Mouse (Mus musculus) T-helper 17 cell (primary cell): ENCODE results near the gene Kcnip4.

Experiments
- in situ Hi-C, 2 experiments: fragments of 300-600 bp; cut with MboI, MseI; formaldehyde crosslinking; loops; 1 replicate in 1 of 2; 2 replicates in 1 of 2; pipeline ENCODE4 v1.15.1; 2025; ENCODE audit warnings: high pct_unique_total_duplicates in 2 of 2

The Kcnip4 gene

DNA sequence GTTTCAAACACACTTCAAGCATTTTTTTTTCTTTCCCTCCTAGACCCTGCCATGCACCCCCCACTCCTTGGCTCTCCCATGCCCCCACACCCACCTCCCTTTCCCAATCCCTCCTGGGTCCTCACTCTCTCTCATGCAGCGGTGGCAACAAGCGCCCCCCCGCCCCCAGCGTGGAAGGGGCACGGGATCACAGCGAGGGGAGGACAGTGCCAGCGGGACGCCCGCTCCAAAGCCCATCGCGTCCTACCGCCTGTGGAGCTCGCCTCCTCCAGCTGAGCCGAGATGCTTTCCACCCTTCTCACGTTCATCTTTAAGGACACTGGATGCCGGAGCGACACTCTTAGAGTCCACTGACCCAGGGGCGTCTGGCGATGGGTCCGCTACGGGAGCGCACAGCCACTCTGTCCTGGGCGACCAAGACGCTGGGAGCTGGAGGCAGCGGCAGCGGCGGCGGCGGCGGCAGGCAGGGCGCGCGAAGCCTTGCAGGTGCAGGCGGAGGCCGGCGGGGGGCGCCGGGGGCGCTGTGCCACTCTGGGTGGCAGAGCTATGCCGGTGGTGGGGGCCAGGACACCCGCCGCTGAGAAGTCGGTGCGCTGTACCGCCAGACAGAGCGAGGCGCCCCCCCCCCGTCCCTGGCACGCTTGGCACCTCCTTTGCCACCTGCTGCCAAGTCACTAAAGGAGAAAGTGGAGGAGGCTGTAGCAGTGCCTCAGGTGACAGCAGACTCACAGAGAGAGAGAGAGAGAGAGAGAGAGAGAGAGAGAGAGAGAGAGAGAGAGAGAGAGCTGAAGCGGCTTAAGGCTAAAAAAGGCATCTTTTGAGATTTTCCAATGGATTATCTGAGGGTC lies at the start of gene Kcnip4:
Kcnip4 (minus strand) TSS at position 514 of the 848 bp plus-strand sequence.
- in situ Hi-C loops, result no loop called here

DNA sequence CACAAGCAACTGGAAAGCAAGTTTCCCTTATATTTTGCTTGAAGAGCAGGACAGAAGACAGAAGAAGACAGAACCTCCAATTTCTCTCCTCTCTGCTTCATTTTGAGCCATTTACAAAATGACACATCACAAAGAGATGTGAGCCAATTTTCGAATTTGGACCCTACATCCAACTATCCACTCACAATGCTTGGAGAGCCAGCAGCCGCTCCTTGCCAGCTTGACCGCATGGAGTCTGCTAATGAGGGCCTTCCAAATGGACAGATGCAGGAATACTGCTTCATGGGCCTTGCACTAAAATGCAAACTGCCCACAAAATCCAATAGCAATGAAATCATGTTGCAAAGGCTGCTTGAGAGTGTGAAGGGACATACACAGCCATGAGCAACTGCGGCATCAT lies 47.2 kb upstream of the Kcnip4 start:
- in situ Hi-C loops, result no loop called here

DNA sequence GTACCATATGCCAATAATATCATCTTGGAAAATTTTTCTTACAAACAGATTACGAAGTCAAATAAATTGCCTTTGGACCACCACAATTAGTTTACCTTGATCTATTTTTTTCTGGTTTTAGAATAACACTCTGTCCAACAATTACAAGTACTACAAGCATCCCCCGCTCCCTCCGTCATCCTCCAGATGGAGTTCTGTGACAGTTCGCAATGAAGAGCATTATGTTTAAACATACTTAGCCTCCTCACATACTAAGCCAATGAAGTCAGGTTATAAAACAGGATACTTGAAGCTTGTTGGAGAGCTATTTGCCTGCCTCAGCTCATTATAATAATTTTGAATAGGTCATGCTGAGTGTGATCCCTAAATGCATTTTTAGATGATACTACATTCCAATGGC lies 39.0 kb upstream of the Kcnip4 start:
- in situ Hi-C loops, result no loop called here

DNA sequence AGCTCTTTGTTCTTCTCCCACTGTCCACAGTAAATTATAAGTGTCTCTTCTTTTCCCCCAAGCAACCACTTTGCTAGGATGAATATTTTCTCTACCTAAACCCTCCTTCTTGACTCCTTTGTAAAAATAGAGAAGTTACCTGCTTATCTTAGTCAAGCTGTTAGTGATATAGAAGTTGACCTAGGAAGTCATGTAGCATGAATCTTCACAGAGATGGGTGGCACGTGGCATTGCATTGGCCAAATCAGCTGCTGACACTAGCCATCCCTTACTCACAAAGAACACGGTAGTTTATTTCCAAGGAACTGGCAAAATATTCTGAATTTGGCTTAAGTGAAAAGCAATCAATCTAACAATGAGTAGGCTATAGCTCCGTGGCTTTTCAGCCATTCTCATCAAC lies 32.7 kb upstream of the Kcnip4 start:
- in situ Hi-C loops, result loop anchor here in 1 of 2 experiments (10.0 kb wide), 1 partner anchor 1267 kb away; no protein-coding TSS in a partner anchor

DNA sequence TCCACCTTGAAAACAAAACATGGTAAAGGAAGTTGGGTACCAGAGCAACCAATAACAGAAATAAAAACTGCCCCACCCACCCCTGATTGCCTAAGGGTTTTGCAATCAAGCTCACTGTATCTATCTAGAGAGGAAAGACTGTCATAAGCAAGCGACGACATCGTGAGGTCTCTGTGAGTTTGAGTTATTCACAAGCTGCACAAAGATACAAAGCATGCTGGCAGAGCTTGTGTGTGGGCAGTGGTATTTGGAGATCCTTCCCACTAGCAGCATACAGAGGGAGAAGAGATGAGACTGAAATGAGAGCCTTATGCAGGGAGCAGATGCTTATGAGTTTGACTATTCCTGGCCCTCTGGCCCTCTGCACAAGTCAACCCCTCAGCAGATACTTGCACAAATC lies 23.2 kb upstream of the Kcnip4 start:
- in situ Hi-C loops, result no loop called here

DNA sequence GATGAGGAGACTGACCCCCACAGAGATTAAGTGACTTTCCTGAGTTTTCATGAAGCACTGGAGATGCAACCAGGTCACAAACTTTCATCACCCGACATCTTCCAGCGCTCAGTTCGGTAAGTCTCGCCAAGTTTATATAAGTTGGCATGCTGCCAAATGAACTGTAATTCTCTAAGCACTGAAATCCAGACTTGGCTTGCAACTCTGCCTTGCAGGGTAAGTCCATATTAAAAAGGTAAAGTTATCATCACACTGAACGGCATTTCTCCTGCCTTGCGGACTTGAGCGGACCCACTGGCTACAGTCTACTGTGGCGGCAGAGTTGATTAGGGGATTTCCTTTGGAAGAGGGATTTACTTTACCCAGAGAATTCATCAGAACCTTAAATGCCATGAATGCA lies 4.7 kb upstream of the Kcnip4 start:
- in situ Hi-C loops, result no loop called here

DNA sequence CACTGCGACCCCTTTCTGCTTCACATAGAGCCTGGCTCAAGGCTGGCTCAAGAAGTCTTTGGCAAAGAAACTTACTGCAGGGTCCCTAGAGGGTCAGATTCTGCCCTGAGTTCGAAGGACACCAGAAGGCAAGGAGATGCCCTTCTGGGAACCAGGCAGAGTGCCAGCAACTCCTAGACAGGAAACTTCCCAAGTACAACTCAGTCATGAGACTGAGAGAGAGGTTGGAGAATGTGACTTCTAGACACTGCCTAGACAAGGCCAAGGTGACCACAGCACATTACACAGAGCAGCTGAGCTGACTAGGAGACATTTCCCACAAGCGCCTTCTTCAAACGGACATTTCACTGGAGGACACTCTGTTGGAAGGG lies 520 bp upstream of the Kcnip4 start:
- in situ Hi-C loops, result no loop called here

DNA sequence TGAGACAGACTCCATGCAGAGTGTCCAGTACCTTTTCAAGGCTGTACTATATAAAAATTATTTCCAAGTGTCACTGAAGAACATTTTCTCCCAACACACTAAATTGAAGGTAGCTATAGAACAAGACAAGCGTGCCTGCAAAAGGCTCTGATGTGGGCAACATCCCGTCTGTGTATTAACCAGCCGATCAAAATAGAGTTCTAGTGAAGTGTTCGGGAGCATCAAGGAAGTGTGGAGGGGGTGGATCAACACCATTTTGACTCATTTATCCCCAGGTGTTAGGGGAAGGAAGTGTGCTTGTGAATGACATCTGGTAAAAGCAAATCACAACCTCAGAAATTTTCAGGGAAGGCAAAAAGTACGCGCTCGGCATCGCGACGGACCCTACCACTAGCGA lies 712 bp downstream of the Kcnip4 start:
- in situ Hi-C loops, result no loop called here

DNA sequence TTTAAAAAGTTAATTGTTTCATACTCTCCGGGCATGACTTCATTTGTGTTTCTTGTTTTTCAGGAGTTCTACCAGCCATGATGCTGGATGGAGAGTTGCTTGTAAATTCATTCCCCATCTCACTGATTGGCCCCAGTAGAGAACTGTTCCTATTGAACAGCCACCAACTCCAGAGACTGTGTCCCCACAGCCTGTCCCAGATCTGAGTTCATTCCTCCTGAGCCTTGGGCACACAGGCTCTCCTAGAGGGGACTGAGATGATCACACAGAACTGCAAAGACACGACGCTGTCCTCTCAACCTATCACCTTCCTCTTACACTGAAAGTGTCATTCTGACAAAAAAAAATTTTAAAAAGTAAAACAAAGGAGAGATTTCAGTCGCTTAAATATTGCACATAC lies 1.7 kb downstream of the Kcnip4 start:
- in situ Hi-C loops, result no loop called here

DNA sequence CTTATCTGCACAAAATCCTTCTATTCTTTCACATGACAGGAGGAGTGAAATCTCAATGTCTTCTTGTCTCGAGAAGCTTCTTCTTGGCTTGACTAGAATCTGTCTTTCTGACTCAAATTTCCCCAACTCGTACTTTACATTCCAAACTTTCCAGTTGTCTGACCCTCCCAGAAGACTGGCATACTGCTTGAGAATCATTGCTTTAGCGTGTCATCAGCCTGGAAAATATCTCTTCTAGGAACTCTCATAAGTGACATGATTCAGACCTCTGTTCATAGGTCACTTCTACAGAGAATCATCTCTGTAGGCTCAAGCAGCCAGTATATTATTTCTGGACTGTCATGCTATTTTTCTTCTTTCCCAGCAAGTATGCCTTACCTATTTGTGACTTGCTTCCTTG lies 26.0 kb downstream of the Kcnip4 start:
- in situ Hi-C loops, result no loop called here

DNA sequence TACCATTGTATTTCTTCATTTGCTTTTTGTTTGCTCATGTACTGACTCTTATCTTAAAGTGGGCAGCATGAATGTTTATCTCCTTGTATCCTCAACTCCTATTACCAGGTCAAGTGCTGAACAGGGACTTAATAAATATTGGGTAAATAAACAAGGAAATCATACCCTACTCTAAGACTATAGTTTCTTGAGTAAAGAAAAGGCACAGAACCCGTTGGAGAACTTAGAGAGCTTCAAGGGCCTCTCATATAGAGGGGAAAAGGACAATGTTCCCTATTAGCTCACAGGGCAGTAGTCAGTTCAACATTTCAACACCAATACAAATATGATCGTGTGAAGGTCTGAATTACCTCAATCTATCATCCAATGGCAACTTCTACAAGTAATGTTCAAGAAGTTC lies 37.4 kb downstream of the Kcnip4 start:
- in situ Hi-C loops, result no loop called here

DNA sequence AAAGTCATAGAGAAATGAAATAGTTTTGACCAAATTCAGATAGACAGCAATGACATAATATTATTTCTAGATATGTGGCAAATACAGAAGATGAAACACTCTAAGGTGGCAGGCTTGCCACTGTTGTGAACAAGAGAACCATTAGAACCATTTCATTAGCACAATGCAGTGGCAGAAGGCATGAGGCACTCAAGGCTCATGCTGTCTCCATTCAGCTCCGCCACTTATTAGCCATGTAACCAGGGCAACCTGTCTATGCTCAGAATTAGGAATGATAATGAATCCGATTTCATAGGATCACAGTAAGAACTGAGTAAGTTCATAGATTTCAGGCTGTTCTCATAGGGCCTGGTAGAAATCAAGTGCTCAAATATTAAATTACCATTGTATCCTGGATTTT lies 54.0 kb downstream of the Kcnip4 start:
- in situ Hi-C loops, result no loop called here

DNA sequence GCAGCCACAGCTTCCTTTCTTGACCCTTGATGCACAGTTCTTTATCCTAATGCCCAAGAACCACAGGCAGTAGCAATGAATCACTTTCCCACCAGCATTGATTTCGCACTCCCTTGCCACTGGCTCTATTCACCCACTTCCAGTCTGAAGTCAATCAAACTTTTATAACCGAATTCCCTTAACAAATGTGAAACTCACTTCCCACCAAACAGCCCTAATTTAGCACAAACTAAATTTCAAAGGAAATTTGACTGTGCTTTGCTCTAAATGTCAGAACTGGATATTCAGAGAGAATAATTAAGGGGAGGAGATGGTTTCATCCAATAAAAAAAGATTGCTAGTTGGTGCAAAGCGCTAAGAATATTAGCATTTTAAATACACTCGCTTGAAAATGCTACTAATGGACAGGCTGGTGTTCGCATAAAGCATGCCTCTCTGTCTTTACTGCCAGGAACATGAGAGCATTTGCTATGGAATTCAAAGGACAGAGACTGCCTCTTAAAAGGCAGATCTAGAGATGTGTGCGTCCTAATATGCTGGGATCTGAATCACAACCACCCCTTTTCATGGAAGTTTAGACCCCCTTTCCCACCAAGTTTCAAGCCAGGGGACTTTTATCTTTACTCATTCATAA lies 63.9 kb downstream of the Kcnip4 start:
- in situ Hi-C loops, result no loop called here

DNA sequence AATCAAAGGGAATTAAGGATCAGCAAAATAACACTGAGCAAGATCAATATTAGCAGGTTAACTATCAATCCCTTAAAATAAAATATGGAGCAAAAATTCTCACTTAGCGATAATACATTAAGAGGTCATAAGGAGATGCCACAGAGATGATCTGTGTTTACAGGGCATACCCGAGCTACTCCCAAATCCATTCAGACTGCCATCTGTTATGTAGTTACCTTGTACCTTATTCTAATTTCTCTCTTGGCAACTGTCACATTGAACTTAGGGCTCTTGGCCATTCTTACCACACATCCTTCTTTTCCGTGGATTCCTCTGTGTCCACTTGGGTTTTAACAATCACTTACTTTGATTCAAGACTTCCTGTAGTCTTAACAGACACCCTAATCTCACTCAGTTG lies 71.6 kb downstream of the Kcnip4 start:
- in situ Hi-C loops, result no loop called here

DNA sequence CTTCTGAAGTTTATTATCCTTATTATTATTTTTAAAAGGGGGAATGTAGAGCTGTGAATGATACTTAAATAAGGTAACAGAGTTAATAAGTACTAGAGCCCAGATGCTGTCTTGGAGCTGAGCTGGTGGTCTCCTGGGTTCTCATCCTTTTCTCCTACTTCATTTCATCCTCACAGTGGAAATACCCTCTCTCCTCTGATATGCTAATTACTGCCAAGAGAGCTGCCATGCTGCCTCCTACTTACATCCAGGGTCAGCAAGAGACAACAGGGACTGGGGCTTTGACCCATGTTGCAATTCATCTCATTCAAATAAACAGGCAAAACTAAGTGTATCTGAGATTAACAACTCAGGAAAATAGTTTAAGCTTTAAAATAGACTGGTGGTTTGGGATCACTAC lies 73.4 kb downstream of the Kcnip4 start:
- in situ Hi-C loops, result no loop called here

DNA sequence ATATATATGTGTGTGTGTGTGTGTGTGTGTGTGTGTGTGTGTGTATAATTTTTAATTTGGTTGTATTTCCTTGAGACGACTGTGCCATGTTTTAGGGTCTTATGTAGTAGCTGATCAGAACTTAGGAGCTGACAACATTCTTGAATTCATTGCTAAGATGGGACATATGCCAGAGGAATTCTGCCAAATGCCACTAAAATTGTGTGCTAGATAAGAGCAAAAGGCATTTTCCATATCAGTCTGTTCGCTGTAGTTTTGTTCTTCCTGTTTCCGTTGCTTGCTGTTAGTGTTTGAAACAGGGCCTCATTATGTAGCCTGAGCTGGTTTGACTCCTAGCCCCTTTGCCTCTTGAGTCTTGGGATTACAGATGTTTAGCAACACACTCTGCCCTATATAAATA lies 73.8 kb downstream of the Kcnip4 start:
- in situ Hi-C loops, result no loop called here

DNA sequence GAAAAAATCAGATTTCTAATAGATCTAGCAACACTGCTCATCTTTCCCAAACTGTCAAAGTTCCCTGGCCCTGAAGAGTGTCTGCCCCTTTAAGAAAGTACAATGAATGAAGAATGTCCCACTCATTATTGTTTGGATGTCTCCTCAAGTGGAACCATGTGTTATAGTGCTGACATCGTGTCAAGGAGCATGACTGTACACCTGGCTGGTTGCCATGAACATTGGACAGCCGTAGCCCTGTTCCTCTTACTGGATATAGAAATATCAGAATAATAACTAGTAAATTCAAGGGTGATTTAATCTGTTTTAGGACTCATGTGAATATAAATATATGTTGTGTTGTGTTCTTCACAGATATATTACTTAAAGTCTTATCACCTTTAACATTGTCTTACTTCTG lies 87.5 kb downstream of the Kcnip4 start:
- in situ Hi-C loops, result no loop called here

DNA sequence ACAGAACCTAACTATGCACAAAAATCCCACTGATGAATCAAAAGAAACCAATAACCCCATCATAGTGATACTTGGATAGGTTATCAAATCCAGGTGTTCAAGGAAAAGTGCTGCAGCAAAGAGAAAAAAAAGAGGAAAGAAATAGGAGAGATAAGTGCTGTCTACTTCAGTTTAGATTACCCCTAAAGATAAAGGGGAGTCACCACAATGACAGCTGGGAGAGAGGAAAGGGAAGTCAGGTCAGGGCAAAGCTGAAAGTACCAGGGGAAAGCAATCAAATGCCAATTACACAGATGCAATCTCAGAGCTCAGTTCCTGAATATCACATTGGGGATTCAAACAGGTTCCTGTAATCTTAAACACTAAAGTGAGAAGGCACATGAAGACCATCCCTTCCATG lies 97.0 kb downstream of the Kcnip4 start:
- in situ Hi-C loops, result no loop called here

DNA sequence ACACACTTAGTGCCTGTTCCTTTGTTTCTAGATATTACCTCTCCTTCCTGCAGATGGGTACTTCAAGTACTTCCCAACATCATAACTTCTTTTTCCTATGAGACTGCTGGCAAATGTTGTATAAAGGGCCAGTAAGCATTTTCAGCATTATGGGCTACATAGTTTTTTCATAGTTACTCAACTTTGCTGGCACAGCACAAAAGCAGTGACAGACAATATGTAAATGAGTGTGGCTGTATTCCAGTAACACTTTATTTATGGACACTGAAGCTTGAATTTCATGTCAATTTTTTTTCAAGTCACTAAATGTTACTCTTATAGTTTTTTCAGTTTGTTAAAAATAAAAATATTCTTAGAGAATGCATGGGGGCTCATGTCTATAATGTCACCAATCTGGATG lies 105.0 kb downstream of the Kcnip4 start:
- in situ Hi-C loops, result no loop called here

DNA sequence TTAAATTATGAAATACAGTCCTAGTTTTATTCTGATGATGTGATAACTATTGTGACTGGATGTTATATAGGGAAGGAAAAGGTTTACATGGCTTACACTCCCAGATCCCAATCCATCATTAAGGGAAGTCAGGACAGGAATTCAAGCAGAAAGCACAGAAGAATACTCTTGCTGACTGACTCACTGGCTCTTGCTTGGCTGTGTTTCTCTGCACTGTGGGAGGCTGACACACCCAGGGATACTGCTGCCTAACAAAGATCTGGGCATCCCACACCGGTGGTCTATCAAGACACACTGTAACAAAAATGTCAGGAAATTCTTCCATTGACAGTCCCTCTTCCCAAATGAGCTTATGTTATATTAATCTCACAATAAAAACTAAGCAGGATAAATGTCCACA lies 116.4 kb downstream of the Kcnip4 start:
- in situ Hi-C loops, result no loop called here

DNA sequence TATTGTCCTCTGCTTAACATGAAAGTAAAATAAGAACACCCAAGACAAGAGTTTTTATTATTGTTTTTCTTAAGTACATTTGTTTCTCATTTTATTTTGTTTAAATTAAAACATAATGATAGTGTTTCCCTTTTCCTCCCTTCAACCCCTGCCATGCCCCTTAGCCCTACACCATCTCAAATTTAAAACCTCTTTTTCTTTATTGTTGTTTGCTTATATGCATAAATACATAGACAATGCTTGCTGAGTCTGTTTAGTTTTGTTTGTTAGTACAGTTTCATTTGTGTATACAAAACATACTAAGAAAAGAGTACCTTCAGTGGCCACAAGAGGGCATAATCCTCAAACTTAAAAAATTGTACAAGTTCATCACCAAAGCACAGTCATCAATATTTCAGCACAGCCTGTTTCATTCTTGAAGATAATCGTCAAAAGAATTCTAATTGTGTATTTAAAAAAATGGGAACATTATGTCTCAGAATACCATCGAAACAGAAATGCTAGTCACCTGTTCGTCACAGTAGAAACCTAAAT lies 154.1 kb downstream of the Kcnip4 start:
- in situ Hi-C loops, result loop anchor here in 1 of 2 experiments (5.0 kb wide), 1 partner anchor 592 kb away; no protein-coding TSS in a partner anchor

DNA sequence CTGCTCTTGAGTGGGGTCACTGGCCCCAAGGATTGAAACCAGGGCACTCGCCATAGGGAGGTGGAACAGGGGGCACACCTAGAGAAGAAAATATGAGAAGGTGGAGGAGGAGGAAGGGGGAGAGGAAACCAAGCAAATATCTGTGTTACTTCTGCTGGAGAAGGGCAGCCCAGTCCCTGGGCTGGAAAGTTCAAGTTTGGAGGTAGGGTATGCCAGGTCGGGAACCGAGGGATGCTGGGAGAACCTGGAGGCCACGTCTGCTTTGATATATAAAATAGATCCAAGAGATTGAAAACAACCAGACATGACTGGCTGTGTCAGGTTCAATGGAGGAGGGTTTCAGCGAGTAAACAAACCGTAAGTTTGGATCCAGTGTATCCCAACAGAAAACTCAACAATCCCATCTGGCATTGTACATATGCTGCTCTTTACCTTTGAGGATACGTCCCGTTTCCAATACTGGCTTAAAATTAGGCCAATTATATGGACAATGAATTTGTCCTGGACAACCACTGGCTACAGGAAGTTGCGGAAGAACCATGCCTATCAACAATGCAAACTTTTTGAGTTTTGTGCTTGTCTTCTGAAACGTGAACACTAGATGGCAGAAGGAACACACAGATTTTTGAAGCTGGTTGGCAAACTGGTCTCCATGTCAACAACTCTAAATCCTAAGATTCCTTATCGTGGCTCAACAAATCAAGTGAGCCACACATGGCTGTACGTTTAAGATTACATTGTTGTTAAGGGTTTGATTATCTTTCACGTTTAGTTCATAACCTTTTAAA lies 155.9 kb downstream of the Kcnip4 start:
- in situ Hi-C loops, result loop anchor here in 1 of 2 experiments (10.0 kb wide), 1 partner anchor 586 kb away; no protein-coding TSS in a partner anchor
